Mouse (Mus musculus): ENCODE measurements around the gene Aup1. TPM values are rescaled to one million over a fixed set of nuclear protein-coding genes. Genes with fewer than 3 reads are reported as not detected.

Aup1 gene
- total RNA-seq, 1 experiment = 152 TPM

DNA sequence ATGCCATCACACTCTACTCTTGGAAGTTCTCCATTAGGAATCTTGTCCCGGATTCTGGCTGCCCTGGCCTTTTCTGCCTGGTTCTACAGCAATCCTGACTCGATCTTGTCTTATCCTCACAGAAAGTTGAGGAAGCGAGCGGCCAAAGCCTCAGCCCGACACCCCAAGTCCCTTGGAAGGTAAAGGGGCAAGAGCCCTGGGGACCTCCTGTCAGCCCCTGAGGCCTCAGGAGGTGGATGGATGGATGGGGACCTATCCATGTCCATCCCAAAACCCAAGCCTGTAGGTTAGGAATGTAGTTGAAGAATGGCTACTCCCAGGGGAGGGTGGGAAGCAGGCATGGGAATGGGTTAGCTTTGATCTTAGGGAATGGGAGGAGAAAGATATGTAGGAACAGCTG lies 10.3 kb upstream of the Aup1 start:
- Histone ChIP-seq H3K9me3 (ENCODE audit: control insufficient read depth, insufficient read depth, low read depth, low read length) (no peaks in the 10 kb centered on the region), H3K36me3 (ENCODE audit: control insufficient read depth, insufficient read depth, low read length, poor library complexity, severe bottlenecking) (no peaks in the 10 kb centered on the region), H3K9ac (ENCODE audit: insufficient read depth, low read depth, low read length, poor library complexity, severe bottlenecking) (no peak overlapping the region), H3K27ac (ENCODE audit: insufficient read depth, low read depth, low read length, poor library complexity, severe bottlenecking) (no peak overlapping the region), H3K4me3 (ENCODE audit: insufficient read depth in 1 of 2, low read depth in 1 of 2, low read length in 2 of 2, poor library complexity in 1 of 2, severe bottlenecking in 1 of 2) (no peak overlapping the region), H3K4me1 (ENCODE audit: control insufficient read depth in 2 of 2, insufficient read depth in 2 of 2, low read length in 2 of 2, poor library complexity in 1 of 2) (peaks cover 1 to 5% of the 10 kb centered on the region in 2 experiments; a peak in 2 of 4 replicates)
- in situ Hi-C loops (cut with MboI; ENCODE audit: low sequenced_read_pairs in 2 of 2, unreplicated experiment in 2 of 2) = no loop called here
- no peak for DNase-seq (ENCODE audit: low read depth, low spot score)
- TF ChIP-seq CHD2 (IDR thresholded peaks at IDR 0.05; ENCODE audit: low read depth, low read length) = no peak
- TF ChIP-seq ZNF384 (IDR thresholded peaks at IDR 0.05; ENCODE audit: low read depth, low read length) = no peak
- no peak for TF ChIP-seq HCFC1 (IDR thresholded peaks at IDR 0.05; ENCODE audit: borderline replicate concordance, insufficient read depth, low read length)
- no peak for TF ChIP-seq ZC3H11A (IDR thresholded peaks at IDR 0.05; ENCODE audit: borderline replicate concordance, low read depth, low read length)
- no peak for TF ChIP-seq MAFK (IDR thresholded peaks at IDR 0.05; ENCODE audit: insufficient read depth, low read depth, low read length)

- H3K36me3 ChIP-seq (ENCODE audit: control insufficient read depth, insufficient read depth, low read length, poor library complexity, severe bottlenecking) = no peaks in the 10 kb centered on the region
- no peak for DNase-seq (ENCODE audit: low read depth, low spot score)
- no peak overlapping the region for H3K27ac ChIP-seq (ENCODE audit: insufficient read depth, low read depth, low read length, poor library complexity, severe bottlenecking)
- H3K9me3 ChIP-seq (ENCODE audit: control insufficient read depth, insufficient read depth, low read depth, low read length) = no peaks in the 10 kb centered on the region
- in situ Hi-C loops (cut with MboI; ENCODE audit: low sequenced_read_pairs in 2 of 2, unreplicated experiment in 2 of 2) = no loop called here
- no peak for TF ChIP-seq ZC3H11A (IDR thresholded peaks at IDR 0.05; ENCODE audit: borderline replicate concordance, low read depth, low read length)
- TF ChIP-seq CHD2 (IDR thresholded peaks at IDR 0.05; ENCODE audit: low read depth, low read length) = no peak
- TF ChIP-seq ZNF384 (IDR thresholded peaks at IDR 0.05; ENCODE audit: low read depth, low read length) = no peak
- no peak for TF ChIP-seq HCFC1 (IDR thresholded peaks at IDR 0.05; ENCODE audit: borderline replicate concordance, insufficient read depth, low read length)
- no peak for TF ChIP-seq MAFK (IDR thresholded peaks at IDR 0.05; ENCODE audit: insufficient read depth, low read depth, low read length)
- H3K4me1 ChIP-seq (ENCODE audit: control insufficient read depth in 2 of 2, insufficient read depth in 2 of 2, low read length in 2 of 2, poor library complexity in 1 of 2) = peaks cover 1 to 3% of the 10 kb centered on the region in 2 experiments; a peak in 2 of 4 replicates
- no peak overlapping the region for H3K4me3 ChIP-seq (ENCODE audit: insufficient read depth in 1 of 2, low read depth in 1 of 2, low read length in 2 of 2, poor library complexity in 1 of 2, severe bottlenecking in 1 of 2)
- no peak overlapping the region for H3K9ac ChIP-seq (ENCODE audit: insufficient read depth, low read depth, low read length, poor library complexity, severe bottlenecking)
Measured at GRCm38 (mm10) chr6:83044742-83045141, 9.6 kb upstream of the Aup1 start.

GRCm38 (mm10) chr6:83049367-83049766 lies 5.0 kb upstream of the Aup1 start:
- DNase-seq (ENCODE audit: low read depth, low spot score) = no peak
- H3K27ac ChIP-seq (ENCODE audit: insufficient read depth, low read depth, low read length, poor library complexity, severe bottlenecking) = no peak overlapping the region

DNA sequence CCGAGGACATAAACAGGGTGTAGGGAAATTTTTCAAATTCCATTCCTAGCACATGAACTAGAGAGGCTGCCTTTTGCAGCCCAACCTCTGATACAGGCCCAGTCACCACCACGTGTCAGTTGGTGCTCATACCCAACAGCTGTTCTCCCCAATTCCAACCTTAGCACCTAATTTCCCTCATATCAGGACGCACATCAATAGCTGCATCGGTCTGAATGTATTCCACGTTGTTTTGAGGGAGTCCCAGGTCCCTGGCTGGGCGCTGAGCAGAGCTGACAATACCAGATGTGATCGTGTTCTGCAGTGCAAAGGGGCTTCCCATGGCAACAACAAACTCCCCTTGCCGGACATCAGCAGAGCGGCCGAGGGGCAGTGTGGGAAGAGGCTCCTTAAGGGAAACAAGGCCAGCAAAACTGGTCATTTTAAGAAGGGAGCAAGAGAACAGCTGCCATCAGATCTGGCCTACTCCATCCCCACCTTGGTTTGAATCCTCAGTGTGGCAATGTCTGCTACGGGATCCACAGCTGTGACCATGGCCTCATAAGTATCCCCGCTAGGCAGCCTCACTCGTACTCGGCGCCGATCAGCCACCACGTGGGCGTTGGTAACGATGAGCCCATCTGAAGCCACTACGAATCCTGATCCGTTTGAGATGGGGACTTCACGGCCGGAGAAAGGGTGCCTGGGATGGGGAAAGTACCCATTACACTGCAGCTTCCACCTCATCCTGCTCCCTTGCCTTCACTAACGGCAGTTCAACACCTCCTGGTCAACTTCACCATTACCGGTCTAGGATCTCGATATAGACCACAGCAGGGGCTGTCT lies 973 bp upstream of the Aup1 start:
- DNase-seq (ENCODE audit: low read depth, low spot score) = no peak
- Histone ChIP-seq H3K27ac (ENCODE audit: insufficient read depth, low read depth, low read length, poor library complexity, severe bottlenecking) (no peak overlapping the region), H3K9me3 (ENCODE audit: control insufficient read depth, insufficient read depth, low read depth, low read length) (no peaks in the 10 kb centered on the region), H3K36me3 (ENCODE audit: control insufficient read depth, insufficient read depth, low read length, poor library complexity, severe bottlenecking) (peaks cover 19% of the 10 kb centered on the region), H3K4me1 (ENCODE audit: control insufficient read depth in 2 of 2, insufficient read depth in 2 of 2, low read length in 2 of 2, poor library complexity in 1 of 2) (peaks cover 0 to 8% of the 10 kb centered on the region in 2 experiments; a peak in 1 of 4 replicates), H3K9ac (ENCODE audit: insufficient read depth, low read depth, low read length, poor library complexity, severe bottlenecking) (peak overlapping the region; percentile 95), H3K4me3 (ENCODE audit: insufficient read depth in 1 of 2, low read depth in 1 of 2, low read length in 2 of 2, poor library complexity in 1 of 2, severe bottlenecking in 1 of 2) (peak overlapping the region; percentile 89 to 97)
- in situ Hi-C loops (cut with MboI; ENCODE audit: low sequenced_read_pairs in 2 of 2, unreplicated experiment in 2 of 2) = loop anchor here (25.0 kb wide), 2 partner anchors 659 to 1534 kb away; partner anchors contain the start of genes Cyp26b1 (in 1 of the 2) and Vax2 (in 1 of the 2)
- TF ChIP-seq MAFK (IDR thresholded peaks at IDR 0.05; ENCODE audit: insufficient read depth, low read depth, low read length) (no peak), ZNF384 (IDR thresholded peaks at IDR 0.05; ENCODE audit: low read depth, low read length) (no peak), HCFC1 (IDR thresholded peaks at IDR 0.05; ENCODE audit: borderline replicate concordance, insufficient read depth, low read length) (no peak), CHD2 (IDR thresholded peaks at IDR 0.05; ENCODE audit: low read depth, low read length) (no peak)

More at GRCm38 (mm10) chr6:83049367-83049766, 5.0 kb upstream of the Aup1 start:
- TF ChIP-seq CHD2 (IDR thresholded peaks at IDR 0.05; ENCODE audit: low read depth, low read length) (no peak), HCFC1 (IDR thresholded peaks at IDR 0.05; ENCODE audit: borderline replicate concordance, insufficient read depth, low read length) (no peak), MAFK (IDR thresholded peaks at IDR 0.05; ENCODE audit: insufficient read depth, low read depth, low read length) (no peak), ZC3H11A (IDR thresholded peaks at IDR 0.05; ENCODE audit: borderline replicate concordance, low read depth, low read length) (no peak), ZNF384 (IDR thresholded peaks at IDR 0.05; ENCODE audit: low read depth, low read length) (no peak)
- Histone ChIP-seq H3K4me1 (ENCODE audit: control insufficient read depth in 2 of 2, insufficient read depth in 2 of 2, low read length in 2 of 2, poor library complexity in 1 of 2) (peaks cover 0 to 2% of the 10 kb centered on the region in 2 experiments; a peak in 1 of 4 replicates), H3K9me3 (ENCODE audit: control insufficient read depth, insufficient read depth, low read depth, low read length) (no peaks in the 10 kb centered on the region), H3K9ac (ENCODE audit: insufficient read depth, low read depth, low read length, poor library complexity, severe bottlenecking) (no peak overlapping the region), H3K4me3 (ENCODE audit: insufficient read depth in 1 of 2, low read depth in 1 of 2, low read length in 2 of 2, poor library complexity in 1 of 2, severe bottlenecking in 1 of 2) (no peak overlapping the region), H3K36me3 (ENCODE audit: control insufficient read depth, insufficient read depth, low read length, poor library complexity, severe bottlenecking) (peaks cover 3% of the 10 kb centered on the region; the same call in 1 of the 2 replicates)
- in situ Hi-C loops (cut with MboI; ENCODE audit: low sequenced_read_pairs in 2 of 2, unreplicated experiment in 2 of 2) = no loop called here
